Mouse (Mus musculus): Measurements from ENCODE around the gene A730009L09Rik.

Gene A730009L09Rik

DNA sequence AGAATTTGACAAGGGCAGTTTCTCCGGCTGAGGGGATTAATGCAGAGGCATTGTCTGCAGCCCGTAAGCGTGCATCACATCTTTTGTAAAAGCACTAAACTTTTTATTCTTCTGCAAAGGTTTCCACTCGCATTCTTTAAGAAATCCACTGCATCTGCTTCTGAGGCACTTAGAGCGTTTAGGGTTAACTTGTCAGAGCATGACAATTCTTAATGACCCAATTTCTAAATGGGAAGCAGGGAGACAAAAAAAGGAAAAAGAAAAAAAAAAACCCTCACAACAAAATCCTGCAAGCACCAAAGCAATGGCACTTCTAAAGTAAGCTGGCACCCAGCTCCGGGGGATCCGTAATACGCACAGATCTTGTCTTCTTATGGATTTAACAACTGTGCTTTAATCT is at the start of gene A730009L09Rik:
Gene A730009L09Rik (plus strand): TSS at position 301 of the 400 bp plus-strand sequence.
- no peak for DNase-seq (ENCODE audit: low read depth)

DNA sequence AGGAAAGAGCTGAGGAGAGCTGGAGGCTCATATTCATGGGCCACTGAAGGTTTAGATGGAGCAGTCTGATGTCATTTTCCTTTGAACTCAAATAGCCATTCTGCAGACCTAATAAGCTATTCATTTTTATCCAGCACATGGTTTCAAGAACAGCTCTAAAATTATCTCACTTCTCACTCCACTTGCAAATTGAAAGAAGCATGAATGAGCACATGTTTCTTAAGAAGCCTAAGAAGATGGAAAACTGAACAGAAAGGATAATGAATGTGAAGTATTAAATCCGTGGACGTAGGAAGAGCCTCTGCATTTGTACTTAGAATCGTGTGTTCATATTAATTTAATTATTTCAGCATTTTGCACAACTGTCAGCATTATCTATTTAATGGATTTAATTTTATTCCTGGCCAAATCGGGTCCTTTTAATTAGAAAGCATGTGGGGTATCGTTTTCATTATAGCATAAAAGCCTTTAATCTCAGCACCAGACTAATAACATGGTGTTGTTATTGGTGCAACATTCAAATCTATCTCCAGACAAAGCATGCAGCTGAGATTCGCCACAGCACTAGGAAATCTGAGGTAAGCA is 49.2 kb upstream of the A730009L09Rik start:
- DNase-seq (ENCODE audit: low read depth), result no peak

DNA sequence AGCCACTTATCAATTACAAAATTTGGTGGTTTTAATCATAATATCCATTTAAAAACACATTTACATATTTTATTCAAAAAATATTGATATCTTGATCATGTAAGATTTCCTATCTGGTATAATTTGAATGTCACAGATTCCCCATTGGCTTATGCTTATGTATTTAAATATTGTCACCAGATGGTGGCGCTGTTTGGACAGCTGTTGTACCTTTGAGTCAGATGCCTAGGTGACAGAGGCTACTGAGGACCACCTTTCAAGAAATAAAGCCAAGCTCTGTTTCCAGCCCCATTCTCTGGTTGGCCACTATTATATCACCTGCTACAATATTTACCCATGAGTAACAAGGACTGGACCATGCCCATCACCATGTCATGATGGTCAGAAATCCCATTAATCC is 46.0 kb upstream of the A730009L09Rik start:
- DNase-seq (ENCODE audit: low read depth), result peak; percentile 26

DNA sequence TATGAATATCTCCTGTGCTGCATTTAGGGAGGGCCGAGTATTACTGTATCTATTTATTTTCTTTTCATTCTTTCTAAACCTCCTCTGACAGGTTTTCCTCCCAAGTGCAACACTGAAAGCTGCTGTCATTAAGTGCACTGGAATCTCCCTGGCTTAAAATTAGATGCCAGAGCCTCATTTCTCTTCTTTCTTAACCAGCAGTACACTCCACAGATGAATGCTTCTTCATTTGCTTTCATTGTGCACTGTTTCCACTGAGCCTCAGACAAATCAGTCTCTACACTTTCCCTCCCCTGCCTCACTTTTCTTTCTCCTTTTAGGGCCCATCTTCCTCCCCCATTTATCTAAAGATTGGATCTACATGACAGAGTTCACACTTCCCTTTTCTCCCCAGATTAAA is 44.9 kb upstream of the A730009L09Rik start:
- DNase-seq (ENCODE audit: low read depth), result no peak

DNA sequence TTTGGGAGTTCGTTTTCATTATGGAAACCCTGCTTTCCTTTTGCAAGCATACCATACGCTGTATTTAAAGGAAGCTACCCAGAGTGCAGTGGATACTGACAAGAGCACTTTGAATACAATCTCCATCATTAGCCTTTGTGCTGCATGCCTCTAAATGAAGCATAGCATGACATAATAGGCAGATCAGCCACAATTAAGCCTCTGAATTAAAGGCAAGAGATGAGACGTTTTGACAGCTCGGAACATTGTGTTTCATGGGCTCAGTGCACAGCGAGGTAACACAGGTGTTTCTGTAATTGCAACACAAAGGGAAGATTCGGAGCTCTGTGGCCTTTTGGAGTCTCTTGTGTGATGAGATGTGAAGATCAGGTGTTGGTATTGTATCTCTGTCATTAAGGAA is 41.5 kb upstream of the A730009L09Rik start:
- DNase-seq (ENCODE audit: low read depth), result no peak

DNA sequence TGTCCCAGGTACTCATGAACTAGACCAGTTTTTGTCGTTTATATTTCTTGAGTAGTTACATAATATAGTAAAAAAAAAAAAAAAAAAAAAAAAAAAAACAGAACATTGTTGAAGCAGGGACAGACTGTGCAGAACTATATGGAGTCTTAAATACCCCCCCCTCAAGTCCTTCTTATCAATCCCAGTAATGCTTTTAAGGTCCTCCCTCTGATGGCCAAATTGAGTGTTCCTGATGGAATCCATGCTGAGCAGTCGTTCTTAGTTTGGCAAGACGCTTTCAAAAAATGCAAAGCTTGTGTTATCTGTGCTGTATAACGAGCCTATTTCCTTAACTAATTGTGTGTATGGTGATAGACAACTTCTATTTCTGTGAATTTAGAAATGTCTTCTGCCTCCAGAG is 40.2 kb upstream of the A730009L09Rik start:
- no peak for DNase-seq (ENCODE audit: low read depth)

DNA sequence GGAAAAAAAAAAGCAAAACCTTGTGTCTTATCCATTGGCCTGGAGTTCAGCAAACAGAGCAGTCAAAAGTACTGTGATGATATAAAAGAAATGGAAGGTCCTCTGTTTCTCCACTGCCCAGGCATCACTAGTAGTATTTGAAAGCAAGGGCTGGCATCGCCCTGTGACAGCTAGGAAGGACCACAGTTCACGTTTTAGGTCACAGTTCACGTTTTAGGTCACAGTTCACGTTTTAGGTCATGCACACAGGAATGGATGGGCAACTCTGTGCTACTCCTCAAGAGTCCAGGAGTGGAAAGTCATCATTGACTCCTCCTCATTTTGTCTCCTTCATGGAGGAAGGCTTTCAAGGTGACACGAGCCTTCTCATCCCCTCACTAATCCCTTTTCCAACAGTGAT is 38.0 kb upstream of the A730009L09Rik start:
- DNase-seq (ENCODE audit: low read depth), result no peak

DNA sequence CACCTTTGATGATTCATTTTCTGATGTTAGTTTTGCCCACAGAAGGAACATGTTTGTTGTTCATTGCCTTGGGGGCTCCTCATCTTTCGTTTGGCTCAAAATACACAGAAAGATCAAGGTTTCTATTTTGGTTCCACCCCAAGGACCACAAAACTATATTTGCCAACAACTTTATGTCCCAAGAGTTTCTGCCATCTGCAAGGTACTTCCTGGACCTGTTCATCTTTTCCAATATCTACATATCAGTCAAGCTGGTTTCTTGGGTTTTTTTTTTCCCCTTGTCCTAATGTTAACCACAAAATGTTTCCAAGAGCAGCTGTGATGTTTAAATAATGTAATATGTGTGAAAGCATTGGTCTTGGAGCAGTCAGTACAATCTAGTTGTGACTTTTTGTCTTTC is 37.4 kb upstream of the A730009L09Rik start:
- DNase-seq (ENCODE audit: low read depth), result peak; percentile 26

DNA sequence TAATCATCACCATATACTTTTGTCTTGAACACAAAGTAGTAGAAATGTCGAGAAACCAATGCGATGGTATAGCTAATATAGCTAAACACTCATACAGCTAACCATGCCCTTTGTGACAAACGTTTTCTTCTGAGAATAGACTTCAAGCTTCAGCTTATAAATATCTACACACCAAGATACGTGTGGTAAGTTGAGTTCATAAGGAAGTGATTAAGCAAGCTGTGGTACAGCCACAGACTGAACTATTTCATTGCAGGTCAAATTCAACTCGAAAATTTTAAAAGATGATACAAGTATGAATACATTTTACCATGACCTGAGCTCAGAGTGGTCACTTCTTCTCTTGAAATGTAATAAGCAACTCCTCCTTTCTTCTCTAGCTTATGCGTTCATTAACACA is 37.0 kb upstream of the A730009L09Rik start:
- DNase-seq (ENCODE audit: low read depth), result peak; percentile 46

DNA sequence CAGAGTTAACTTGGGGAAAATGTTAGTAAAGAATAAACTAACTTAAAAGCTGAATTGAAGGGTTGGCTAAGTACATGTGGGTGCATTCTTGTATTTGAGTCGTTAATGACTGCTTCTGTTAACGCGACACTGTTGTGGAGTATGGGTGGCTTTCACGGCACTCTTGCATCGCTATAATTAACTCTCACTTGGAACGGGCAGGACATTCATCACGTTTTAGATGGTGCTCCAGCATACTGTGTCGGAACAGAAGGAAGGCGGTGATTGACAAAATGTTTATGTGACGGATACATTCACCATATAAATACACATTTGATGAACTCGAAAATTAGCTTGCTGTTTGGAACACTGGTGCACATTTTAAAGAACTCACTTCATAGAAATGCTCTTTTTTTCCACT is 29.0 kb upstream of the A730009L09Rik start:
- no peak for DNase-seq (ENCODE audit: low read depth)

DNA sequence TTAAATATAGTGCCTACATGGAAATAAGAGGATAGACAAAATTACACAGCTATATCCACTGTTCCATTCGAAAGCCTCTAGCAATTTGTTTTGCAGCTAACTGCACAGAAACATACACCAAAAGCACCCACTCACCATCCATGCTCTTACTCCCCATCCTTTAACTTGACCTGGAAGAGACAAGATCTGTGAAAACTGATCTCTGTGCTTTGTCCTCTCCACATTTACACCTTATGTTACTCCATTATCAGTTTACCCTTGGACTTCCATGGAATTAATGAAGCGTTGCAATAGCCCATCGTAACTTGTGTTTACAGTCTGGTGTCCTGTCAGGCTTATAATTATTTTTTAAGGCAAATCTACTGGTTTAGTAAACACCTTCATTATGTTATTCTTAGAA is 20.1 kb upstream of the A730009L09Rik start:
- DNase-seq (ENCODE audit: low read depth), result no peak

DNA sequence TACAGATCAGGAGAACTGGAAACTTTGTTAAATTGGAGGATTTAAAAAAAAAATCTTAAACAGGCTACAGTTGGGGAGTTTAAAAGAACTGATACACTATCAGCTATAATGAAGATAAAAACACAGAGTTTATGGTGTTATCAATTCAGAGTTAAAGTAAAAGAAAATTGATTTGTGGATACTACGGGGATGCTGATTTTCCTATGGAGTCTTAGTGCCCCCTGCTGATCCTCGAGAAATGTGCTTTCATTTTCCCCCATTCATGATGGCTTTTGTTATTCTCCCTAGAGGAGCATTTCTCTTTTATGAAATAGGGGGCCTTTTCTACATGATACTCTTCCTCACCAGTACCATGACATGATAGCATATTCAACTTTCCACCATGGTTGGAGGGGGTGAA is 19.5 kb upstream of the A730009L09Rik start:
- peak; percentile 47 for DNase-seq (ENCODE audit: low read depth)

DNA sequence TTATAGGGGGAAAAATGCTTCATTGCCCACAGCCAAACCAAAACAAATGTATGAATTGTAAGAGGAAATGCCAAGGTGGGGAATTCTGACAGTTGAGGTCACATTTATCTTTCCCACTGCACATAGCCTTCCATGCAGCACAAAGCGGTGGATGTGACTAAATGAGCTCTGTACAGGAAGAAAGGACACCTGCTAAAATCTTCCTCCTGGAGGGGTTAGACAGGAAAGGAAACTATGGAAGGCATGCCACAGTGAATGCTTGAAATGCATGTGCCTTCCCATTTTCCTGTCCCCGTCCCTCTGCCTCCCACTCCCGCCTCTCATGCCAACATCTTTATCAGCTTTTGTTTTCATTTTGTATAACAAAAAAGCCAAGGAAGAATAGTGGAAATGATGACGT is 7.2 kb upstream of the A730009L09Rik start:
- no peak for DNase-seq (ENCODE audit: low read depth)

DNA sequence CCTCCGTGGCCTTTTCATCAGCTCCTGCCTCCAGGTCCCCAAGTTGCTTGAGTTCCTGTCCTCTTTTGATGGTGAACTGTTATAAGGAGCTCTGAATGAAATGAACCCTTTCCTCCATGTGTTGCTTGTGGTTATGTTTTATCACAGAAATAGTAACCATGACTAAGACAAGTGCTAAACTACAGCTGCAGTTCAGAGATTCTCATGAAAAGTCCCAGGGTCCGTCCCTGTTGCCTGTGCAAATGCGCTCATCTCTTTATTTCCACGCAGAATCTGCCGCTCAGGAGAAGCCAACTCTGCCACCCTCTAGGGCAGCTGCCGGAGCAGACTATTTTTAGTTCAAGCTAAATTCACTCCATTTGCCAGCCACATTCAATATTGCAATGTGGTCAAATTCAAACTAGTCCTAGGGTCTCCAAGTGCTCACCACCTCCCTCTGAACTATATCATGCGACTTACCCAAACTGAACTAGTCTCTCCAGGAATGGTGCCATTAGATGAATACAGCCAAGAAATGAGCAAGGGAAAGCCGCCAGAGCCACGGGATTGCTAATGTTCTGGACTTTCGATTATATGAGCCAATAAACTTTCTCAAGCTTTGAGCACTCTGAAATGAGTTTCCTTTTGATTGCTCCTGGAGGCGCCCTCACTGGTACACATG is 7.2 kb downstream of the A730009L09Rik start:
- no peak for DNase-seq (ENCODE audit: low read depth)

DNA sequence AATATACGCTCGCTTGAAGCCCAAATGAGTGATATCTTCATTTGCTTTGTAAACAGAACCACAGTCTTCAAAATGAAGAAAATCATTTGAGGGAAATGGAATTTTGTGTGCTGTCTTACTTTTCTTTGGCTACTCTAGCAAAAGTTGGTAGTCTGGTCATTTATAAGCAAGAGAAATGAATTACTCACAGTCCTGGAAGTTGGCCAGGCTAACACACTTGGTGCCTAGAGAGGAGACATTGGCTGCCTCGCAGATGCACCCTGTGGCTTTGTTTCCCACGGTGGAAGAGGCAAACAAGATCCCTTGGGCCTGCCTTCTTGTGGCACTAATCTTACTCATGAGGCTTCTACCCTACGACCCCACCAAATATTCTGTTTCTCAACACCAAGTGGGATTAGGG is 8.1 kb downstream of the A730009L09Rik start:
- no peak for DNase-seq (ENCODE audit: low read depth)

DNA sequence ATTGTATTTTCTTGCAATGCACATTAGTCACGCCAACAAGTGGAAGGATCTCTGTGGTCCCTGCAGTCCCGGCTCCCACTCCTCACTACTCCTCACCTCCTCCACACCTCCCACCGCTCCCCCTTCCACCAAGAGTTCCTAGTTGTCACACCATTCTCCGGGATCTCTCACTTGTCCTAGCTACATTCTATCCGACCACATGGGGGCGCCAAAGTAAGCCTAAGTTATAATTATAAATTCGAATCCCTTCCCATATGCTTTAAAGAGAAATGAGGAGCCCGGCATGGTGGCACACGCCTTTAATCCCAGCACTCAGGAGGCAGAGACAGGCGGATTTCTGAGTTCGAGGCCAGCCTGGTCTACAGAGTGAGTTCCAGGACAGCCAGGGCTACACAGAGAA is 12.5 kb downstream of the A730009L09Rik start:
- peak; percentile 67 for DNase-seq (ENCODE audit: low read depth)

DNA sequence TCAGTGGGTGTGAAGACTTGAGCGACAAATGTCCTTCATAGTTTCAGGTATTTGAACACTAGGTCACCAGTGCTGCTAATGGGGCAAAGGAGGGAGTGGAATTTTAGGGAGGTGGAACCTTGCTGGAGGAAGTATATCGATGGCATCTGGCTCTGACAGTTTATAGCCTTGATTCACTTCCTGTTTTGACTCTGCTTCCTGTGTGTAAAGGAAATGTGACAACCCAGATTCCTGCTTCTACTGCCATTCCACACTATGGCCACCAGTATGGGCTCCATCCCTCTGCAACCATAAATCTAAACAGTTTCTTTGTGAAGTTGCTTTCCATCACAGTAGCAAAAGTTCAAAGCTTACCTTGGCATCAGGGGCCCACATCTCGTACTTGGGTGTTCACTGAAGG is 17.9 kb downstream of the A730009L09Rik start:
- DNase-seq (ENCODE audit: low read depth), result peak; percentile 24

DNA sequence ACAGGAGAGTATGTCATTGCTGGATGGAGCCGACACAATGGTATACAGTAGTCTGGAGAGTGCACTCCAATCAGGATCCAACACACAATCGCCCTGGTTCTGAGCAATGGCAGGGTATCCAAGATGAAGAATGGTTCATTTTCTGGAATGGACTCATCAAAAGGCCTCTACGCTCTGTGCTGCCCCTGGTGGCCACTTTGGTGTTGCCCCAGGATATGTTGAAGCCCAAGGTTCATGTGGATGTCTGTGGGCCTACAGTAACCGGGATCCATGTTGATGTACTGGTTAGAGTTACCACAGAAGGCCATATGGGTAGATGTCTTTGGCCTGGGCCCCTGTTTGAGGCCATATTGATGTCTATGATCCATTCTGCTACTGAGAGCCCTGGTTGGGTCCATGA is 31.1 kb downstream of the A730009L09Rik start:
- no peak for DNase-seq (ENCODE audit: low read depth)

DNA sequence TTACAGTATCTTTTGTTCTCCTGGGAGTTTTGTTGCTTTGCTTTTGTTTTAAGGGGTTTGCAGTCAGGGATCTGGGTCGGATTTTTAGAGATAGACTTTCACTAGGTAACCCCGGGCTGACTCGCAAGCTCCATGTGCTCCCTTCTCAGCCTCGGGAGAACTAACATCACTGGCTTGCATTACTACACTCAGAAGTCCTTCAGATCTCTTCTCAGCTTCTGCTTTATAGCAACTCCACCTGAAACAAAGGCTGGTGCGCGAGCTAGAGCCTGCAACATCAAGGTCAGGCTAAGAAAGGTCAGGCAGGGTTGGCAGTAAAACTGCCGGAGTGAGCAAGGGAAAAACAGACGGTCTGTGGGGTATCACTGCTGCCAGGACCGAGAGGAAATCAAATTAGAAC is 34.2 kb downstream of the A730009L09Rik start:
- DNase-seq (ENCODE audit: low read depth), result no peak

DNA sequence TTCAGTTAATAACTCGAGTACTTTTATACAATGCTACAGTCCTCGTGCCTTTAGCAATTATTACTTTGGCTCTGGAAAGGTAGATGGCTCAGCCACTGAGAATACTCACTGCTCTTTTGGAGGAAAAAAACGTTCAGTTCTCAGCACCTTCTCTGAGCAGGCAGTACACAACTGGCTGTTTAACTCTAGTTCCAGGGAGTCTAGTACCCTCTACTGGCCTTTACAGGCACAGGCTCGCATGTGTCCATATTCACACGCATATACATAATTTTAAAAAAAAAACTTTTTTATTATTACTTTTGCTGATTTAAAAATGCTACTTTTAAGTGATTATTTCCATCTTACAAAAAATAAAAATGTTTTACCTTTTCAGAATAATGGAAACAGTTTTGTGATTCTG is 35.5 kb downstream of the A730009L09Rik start:
- peak; percentile 37 for DNase-seq (ENCODE audit: low read depth)

DNA sequence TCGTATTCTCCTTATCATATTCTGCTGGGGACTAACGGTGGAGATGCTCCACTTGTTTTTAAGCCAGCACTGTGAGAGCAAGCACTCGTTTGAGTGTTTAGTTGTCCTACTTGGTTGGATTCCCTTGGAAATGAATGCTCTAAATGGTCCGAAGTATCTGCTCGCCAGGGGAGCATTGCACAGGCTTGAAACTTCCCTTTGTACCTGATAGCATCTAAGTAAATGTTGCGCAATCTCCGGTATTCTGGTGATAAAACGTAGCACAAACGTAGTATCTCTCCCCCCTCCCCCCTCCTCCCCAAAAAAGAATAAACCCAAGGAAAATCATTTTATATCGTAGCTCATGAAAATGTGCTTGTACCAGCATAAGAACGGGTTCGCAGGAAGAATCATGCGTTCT is 39.1 kb downstream of the A730009L09Rik start:
- peak; percentile 77 for DNase-seq (ENCODE audit: low read depth)

DNA sequence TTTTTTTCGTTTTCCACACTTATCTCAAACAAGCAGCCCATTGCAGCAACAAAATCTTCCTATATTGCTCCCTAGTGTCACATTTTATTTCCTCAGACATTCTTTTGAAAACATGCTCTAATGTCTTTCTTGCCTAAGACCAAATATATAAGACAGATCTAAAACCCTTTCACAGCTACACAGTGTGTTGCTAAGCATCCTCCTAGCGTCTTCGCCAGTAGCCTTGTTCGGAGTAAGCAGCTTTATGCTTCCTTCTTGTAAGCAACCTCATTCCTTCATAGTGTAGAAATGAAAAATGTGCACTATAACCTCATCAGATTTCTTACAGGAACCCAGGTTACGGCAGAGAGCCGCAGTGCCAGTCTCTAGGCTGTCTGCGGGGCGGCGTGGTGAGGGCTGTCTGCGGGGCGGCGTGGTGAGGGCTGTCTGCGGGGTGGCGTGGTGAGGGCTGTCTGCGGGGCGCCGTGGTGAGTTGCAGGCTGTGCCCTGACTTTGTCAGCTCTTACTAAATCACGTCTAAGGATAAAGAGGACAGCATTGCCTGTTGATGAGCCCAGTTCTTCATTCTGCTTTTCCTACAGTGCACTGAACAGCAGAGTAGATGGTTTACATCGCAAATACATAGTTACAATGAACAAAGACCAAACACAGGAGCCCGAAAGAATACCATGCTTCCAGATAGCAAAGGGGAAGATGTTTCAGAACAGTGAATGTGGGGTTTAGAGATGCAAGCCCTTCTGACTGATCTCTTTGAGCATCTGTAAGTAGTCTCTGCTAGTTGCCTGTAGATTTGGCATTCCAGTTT is 43.4 kb downstream of the A730009L09Rik start:
- no peak for DNase-seq (ENCODE audit: low read depth)

DNA sequence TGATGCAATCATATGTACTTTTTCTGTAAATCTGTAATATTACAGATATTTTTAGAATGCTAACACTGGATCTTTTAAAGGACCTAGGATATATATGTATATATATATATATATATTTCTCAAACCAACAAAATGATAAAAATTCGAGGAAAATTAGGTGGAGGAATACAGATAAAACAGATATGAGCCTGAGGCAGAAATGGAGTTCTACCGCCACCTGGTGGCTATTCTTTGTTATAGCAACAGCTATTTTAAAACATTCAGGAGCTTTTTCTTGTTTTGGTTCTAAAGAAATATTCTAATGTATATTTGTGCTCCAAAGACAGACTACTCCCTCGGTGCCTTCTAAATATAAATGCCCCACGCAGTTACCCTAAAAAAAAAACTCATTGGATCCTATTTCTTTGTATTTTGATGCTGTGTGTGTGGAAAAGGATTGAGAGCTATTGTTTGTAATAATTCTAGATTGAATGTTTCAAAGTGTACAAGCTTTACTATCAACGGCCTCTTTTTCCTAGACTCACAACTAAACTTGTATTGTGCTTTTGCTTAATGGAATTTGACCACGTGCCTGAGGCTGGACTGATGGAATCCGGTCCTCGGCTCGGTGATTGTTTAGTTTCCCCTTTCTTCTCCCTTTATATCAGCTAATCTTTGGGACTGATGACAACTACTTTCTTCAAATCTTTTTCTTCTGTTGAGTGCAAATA is 44.8 kb downstream of the A730009L09Rik start:
- peak; percentile 54 for DNase-seq (ENCODE audit: low read depth)
